Mouse (Mus musculus) stomach, embryonic 16.5 days (tissue): ENCODE results near the gene Orm2. TPM values are rescaled to one million over a fixed set of nuclear protein-coding genes. Genes with fewer than 3 reads are reported as not detected.
"Not testable (repeated sequence)": the region's sequence is repeated elsewhere in the genome, so short reads cannot be mapped to it uniquely, and the experiment has no call there.

Source experiments
- ATAC-seq: fragments of 200-750 bp; cut with Nextera tagmentation; 2 replicates; pipeline ENCODE4 v1.8.0; 2017; ENCODE audit warnings: moderate number of reproducible peaks, moderate TSS enrichment; ENCODE audit not compliant: insufficient read depth, low FRiP score
- H3K27ac ChIP-seq: fragments of 300-500 bp; sonication (generic); 2 replicates; pipeline ENCODE4 v1.5.1; 2014; ENCODE audit warnings: low read length
- H3K27me3 ChIP-seq: fragments of 300-500 bp; sonication (generic); 2 replicates; pipeline ENCODE4 v1.6.1; 2014; ENCODE audit warnings: low read length, control low read depth, mixed read lengths; ENCODE audit not compliant: control insufficient read depth, insufficient read depth
- H3K36me3 ChIP-seq: fragments of 300-500 bp; sonication (generic); 2 replicates; pipeline ENCODE4 v1.6.1; 2014; ENCODE audit warnings: low read length; ENCODE audit not compliant: control insufficient read depth, insufficient read depth
- H3K4me1 ChIP-seq: fragments of 300-500 bp; sonication (generic); 2 replicates; pipeline ENCODE4 v1.6.1; 2014; ENCODE audit warnings: low read length, control low read depth, mixed read lengths; ENCODE audit not compliant: control insufficient read depth, insufficient read depth
- H3K4me2 ChIP-seq: fragments of 300-500 bp; sonication (generic); 2 replicates; pipeline ENCODE4 v1.6.1; 2014; ENCODE audit warnings: low read depth, low read length, mixed read lengths
- H3K4me3 ChIP-seq: fragments of 300-500 bp; sonication (generic); replicated peaks from 2 replicates; pipeline ENCODE4 v1.5.1; 2014; ENCODE audit warnings: mild to moderate bottlenecking, low read length
- H3K9ac ChIP-seq: fragments of 300-500 bp; sonication (generic); 2 replicates; pipeline ENCODE4 v1.6.1; 2014; ENCODE audit warnings: low read length
- H3K9me3 ChIP-seq: fragments of 300-500 bp; sonication (generic); replicated peaks from 2 replicates; pipeline ENCODE4 v1.6.1; 2016; ENCODE audit warnings: low read length, control low read depth; ENCODE audit not compliant: control insufficient read depth
- WGBS: fragments of 180-500 bp; shearing (Covaris S2); extraction: QIAGEN DNeasy Blood & Tissue Kit; methylation state at CpG from one replicate; pipeline ENCODE4 v1.1.7; 2014; 5-methylcytosine and 5-hydroxymethylcytosine counted together
- polyA plus RNA-seq: library from polyadenylated mRNA; unstranded; fragments of >200 nt; fragmentation: Nextera tagmentation; extraction: Ambion mirVana; gene quantifications from 2 replicates; pipeline ENCODE4 v1.2.1, GENCODE M21; 2015

Orm2 gene
- polyA plus RNA-seq, result not detected in 2 replicates

- Histone ChIP-seq H3K27ac (no peak within 1 kb of the TSS), H3K27me3 (no peaks in the 10 kb centered on the region), H3K4me1 (no peaks in the 10 kb centered on the region), H3K4me3 (no peak within 1 kb of the TSS), H3K4me2 (no peak within 1 kb of the TSS), H3K36me3 (no peaks in the 10 kb centered on the region), H3K9me3 (no peaks in the 10 kb centered on the region), H3K9ac (no peak within 1 kb of the TSS)
- 88% methylated on average over 5 of the region's 5 CpGs for WGBS
- ATAC-seq, result no peak
These were observed at the start of gene Orm2 for GRCm38 (mm10) chr4:63362150-63362549. TSS of gene Orm2 (plus strand) at chr4:63362449.

- 0 out of 2 replicates have a peak, but pooled peaks cover 3% of the 10 kb centered on the region for H3K36me3 ChIP-seq
- H3K4me2 ChIP-seq, result no peak overlapping the region
- H3K4me1 ChIP-seq, result peaks cover 6% of the 10 kb centered on the region; the same call in 1 of the 2 replicates
- H3K27ac ChIP-seq, result no peak overlapping the region
- WGBS, result 72% methylated on average over 5 of the region's 5 CpGs
- no peaks in the 10 kb centered on the region for H3K9me3 ChIP-seq
- no peak overlapping the region for H3K9ac ChIP-seq
- no peak overlapping the region for H3K4me3 ChIP-seq
- no peak for ATAC-seq
- H3K27me3 ChIP-seq, result no peaks in the 10 kb centered on the region
These were observed 48.2 kb upstream of the Orm2 start for GRCm38 (mm10) chr4:63314063-63314462.

GRCm38 (mm10) chr4:63316076-63316746 is 46.0 kb upstream of the Orm2 start:
- Histone ChIP-seq H3K27ac (no peak overlapping the region), H3K4me3 (no peak overlapping the region), H3K4me2 (no peak overlapping the region), H3K9ac (no peak overlapping the region), H3K9me3 (no peaks in the 10 kb centered on the region), H3K36me3 (peaks cover 3% of the 10 kb centered on the region; the same call in 1 of the 2 replicates), H3K4me1 (peaks cover 6% of the 10 kb centered on the region; the same call in 1 of the 2 replicates), H3K27me3 (no peaks in the 10 kb centered on the region)
- ATAC-seq, result peak; percentile 79
- 50% methylated on average over 9 of the region's 9 CpGs for WGBS

GRCm38 (mm10) chr4:63319566-63319965 is 42.7 kb upstream of the Orm2 start:
- not testable (repeated sequence) for H3K4me2 ChIP-seq, H3K4me1 ChIP-seq, H3K9ac ChIP-seq, H3K27me3 ChIP-seq, H3K9me3 ChIP-seq, ATAC-seq, H3K4me3 ChIP-seq, H3K27ac ChIP-seq
- H3K36me3 ChIP-seq, result peaks cover 23% of the 10 kb centered on the region
- 19% methylated on average over 3 of the region's 3 CpGs for WGBS

- no peak overlapping the region for H3K9ac ChIP-seq
- ATAC-seq, result no peak
- no peaks in the 10 kb centered on the region for H3K9me3 ChIP-seq
- H3K36me3 ChIP-seq, result peaks cover 29% of the 10 kb centered on the region
- no peaks in the 10 kb centered on the region for H3K4me1 ChIP-seq
- no peak overlapping the region for H3K4me2 ChIP-seq
- no peak overlapping the region for H3K27ac ChIP-seq
- WGBS, result 78% methylated on average over 8 of the region's 8 CpGs
- no peak overlapping the region for H3K4me3 ChIP-seq
- no peaks in the 10 kb centered on the region for H3K27me3 ChIP-seq
These were observed 38.9 kb upstream of the Orm2 start for GRCm38 (mm10) chr4:63323275-63323815.

- peak; percentile 56; the same call in 1 of the 2 replicates for ATAC-seq
- no peak overlapping the region for H3K27ac ChIP-seq
- H3K4me2 ChIP-seq, result no peak overlapping the region
- H3K9ac ChIP-seq, result no peak overlapping the region
- no peaks in the 10 kb centered on the region for H3K4me1 ChIP-seq
- no peak overlapping the region for H3K4me3 ChIP-seq
- no peaks in the 10 kb centered on the region for H3K9me3 ChIP-seq
- H3K27me3 ChIP-seq, result no peaks in the 10 kb centered on the region
- WGBS, result 87% methylated on average over 4 of the region's 4 CpGs
- H3K36me3 ChIP-seq, result 0 out of 2 replicates have a peak, but pooled peaks cover 4% of the 10 kb centered on the region
These were observed 28.8 kb upstream of the Orm2 start for GRCm38 (mm10) chr4:63333403-63333802.

GRCm38 (mm10) chr4:63338414-63339076 is 23.7 kb upstream of the Orm2 start:
- H3K9me3 ChIP-seq, result no peaks in the 10 kb centered on the region
- no peaks in the 10 kb centered on the region for H3K36me3 ChIP-seq
- H3K9ac ChIP-seq, result no peak overlapping the region
- H3K27ac ChIP-seq, result no peak overlapping the region
- H3K4me1 ChIP-seq, result no peaks in the 10 kb centered on the region
- no peak overlapping the region for H3K4me2 ChIP-seq
- ATAC-seq, result no peak
- no peak overlapping the region for H3K4me3 ChIP-seq
- H3K27me3 ChIP-seq, result no peaks in the 10 kb centered on the region
- 60% methylated on average over 3 of the region's 3 CpGs for WGBS

GRCm38 (mm10) chr4:63342491-63342890 is 19.8 kb upstream of the Orm2 start:
- Histone ChIP-seq H3K9me3 (no peaks in the 10 kb centered on the region), H3K4me1 (0 out of 2 replicates have a peak, but pooled peaks cover 7% of the 10 kb centered on the region), H3K9ac (no peak overlapping the region), H3K27ac (no peak overlapping the region), H3K36me3 (no peaks in the 10 kb centered on the region), H3K4me3 (no peak overlapping the region), H3K4me2 (no peak overlapping the region), H3K27me3 (no peaks in the 10 kb centered on the region)
- 52% methylated on average over 4 of the region's 4 CpGs for WGBS
- no peak for ATAC-seq

- ATAC-seq, result no peak
These were observed 18.6 kb upstream of the Orm2 start for GRCm38 (mm10) chr4:63343608-63344007.

More at GRCm38 (mm10) chr4:63343608-63344007, 18.6 kb upstream of the Orm2 start:
- 49% methylated on average over 3 of the region's 3 CpGs for WGBS
- Histone ChIP-seq H3K4me2 (no peak overlapping the region), H3K36me3 (no peaks in the 10 kb centered on the region), H3K9me3 (no peaks in the 10 kb centered on the region), H3K27ac (peak overlapping the region; percentile 19; the same call in 1 of the 2 replicates), H3K4me3 (no peak overlapping the region), H3K4me1 (0 out of 2 replicates have a peak, but pooled peaks cover 7% of the 10 kb centered on the region), H3K27me3 (no peaks in the 10 kb centered on the region), H3K9ac (no peak overlapping the region)
